Mouse (Mus musculus) urinary bladder, adult 18-20 months (tissue): ENCODE measurements around the gene Naaladl2.
"Not testable (repeated sequence)": the region's sequence is repeated elsewhere in the genome, so short reads cannot be mapped to it uniquely, and the experiment has no call there.

Source experiments
- DNase-seq, 2 experiments: peaks; one replicate each; pipeline ENCODE4 v3.0.0; 2022; ENCODE audit warnings: low spot score in 2 of 2, mixed read lengths in 2 of 2

Gene Naaladl2

DNA sequence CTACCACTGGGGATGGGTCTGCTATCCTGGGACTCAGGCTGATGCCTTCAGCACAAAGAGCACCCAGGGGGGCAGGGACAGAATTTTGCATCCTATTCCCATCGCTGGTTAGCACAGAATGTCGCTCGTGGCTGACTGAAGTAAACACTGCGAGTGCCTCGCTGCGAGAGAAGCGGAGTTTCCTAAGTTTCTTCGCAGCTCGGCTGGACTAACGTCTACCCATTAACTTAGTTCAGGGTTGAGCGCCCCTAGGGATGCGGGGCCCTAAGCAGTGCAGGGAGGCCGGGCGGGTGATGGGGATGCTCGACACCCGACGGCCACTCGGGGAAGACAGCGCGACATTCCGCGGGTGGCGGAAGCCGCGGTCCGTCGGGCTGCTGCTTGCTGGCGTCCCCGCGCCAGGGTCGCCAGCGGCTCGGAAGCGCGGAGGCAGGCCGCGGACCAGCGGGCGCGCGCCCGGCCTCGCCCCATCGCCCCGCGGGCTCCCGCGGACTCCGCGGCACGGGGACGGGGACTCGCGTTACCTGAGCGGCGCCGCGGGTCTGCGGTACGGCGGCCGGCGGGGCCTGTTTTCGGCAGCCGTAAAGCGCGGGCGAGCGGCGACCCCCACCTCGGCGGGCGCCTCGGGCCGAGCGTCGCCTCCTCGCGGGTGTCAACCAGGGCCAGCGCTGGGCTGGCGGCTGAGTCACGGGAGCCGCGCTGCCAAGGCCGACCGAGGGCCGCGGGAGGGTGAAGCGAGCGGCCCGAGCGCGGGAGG is at the start of gene Naaladl2:
Gene Naaladl2, minus strand, starts transcription at position 707 of the 757 bp plus-strand sequence.
- DNase-seq, result peak; percentile 35 to 57

GRCm38 (mm10) chr3:25151721-25152120 is 7.7 kb upstream of the Naaladl2 start:
- no peak for DNase-seq

- no peak for DNase-seq
These were observed 3.2 kb upstream of the Naaladl2 start for GRCm38 (mm10) chr3:25147271-25147670.

- DNase-seq, result no peak
These were observed 1.1 kb upstream of the Naaladl2 start for GRCm38 (mm10) chr3:25144961-25145697.

- no peak for DNase-seq
These were observed 950 bp downstream of the Naaladl2 start for GRCm38 (mm10) chr3:25143111-25143510.

- DNase-seq, result no peak
These were observed 12.2 kb downstream of the Naaladl2 start for GRCm38 (mm10) chr3:25131848-25132247.

- DNase-seq, result no peak
These were observed 16.2 kb downstream of the Naaladl2 start for GRCm38 (mm10) chr3:25127864-25128263.

- no peak for DNase-seq
These were observed 18.9 kb downstream of the Naaladl2 start for GRCm38 (mm10) chr3:25124919-25125846.

- DNase-seq, result no peak
These were observed 31.0 kb downstream of the Naaladl2 start for GRCm38 (mm10) chr3:25113107-25113506.

- no peak for DNase-seq
These were observed 35.1 kb downstream of the Naaladl2 start for GRCm38 (mm10) chr3:25108997-25109396.

- no peak for DNase-seq
These were observed 51.1 kb downstream of the Naaladl2 start for GRCm38 (mm10) chr3:25092986-25093385.

DNA sequence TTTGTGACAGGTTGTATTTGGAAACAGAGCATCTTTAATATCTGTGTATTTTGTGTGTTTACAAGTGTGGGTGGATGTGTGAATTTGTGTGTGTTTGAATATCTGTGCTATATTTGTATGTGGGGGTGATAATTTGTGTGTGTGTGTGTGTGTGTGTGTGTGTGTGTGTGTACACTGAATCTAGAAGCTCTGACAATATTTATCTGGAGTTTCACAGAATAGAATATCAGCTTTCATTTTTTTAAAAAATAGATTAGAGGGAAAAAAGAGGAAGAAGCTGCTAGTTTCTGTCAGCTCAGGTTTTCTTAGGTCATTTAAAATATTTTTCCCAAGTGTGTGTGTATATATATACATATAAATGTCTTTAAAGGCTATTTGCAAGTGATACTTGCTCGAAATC is 68.3 kb downstream of the Naaladl2 start:
- no peak for DNase-seq

DNA sequence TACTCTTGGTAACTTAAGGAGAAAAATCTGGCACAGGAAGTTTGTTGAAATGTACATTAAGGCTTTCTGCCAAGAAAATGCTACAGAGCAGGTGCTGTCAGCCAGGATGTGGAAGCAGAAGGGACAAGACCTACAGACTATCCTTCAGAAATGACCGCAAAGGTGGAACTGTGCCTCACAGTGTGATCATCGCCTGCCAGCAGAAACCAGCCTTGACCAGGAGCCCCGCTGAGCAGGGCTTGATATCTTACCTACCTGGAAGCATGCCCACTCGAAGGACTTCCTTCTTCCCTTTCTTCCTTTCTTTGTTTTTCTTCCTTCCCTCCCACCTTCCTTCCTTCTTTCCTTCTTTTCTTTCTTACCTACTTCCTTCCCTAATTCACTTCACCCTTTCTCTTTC is 69.8 kb downstream of the Naaladl2 start:
- no peak for DNase-seq

DNA sequence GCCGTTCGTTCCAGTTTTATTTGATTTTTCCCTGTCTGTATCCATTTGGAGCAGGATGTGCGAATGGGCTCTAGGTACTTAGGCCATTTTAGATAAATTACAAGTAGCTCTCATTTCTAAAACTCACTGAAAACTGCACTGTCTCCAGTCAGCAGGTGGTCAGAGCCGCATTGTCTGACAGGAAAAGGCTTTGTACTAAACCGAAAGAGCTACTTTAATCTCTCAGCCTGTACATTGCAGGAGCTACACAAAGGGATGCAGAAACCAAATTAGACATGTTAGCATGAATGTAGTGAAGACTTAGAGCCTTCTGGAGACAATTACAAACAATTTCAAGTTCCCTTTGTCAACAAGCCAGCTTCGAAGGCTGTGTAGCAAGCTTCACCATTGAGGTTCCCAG is 70.2 kb downstream of the Naaladl2 start:
- no peak for DNase-seq

GRCm38 (mm10) chr3:25063217-25063616 is 80.8 kb downstream of the Naaladl2 start:
- no peak for DNase-seq

DNA sequence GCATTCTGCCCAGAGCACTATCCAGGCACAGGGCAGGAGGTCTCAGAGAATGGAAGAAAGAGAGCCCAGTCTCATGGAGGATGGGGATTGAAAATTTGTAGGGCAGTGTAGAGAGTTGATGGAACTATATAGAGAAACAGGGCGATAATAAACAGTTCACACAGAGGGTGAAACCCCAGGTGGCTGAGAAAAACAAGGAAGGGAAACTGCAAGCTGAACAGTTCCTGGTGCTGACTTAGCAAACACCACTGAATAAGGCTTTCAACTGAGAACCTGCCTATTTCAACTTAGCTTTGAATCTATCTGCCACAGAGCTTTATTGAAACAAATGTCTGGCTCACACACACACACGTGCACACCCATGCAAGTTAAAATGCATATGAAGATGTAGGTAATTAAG is 91.1 kb downstream of the Naaladl2 start:
- DNase-seq, result no peak

DNA sequence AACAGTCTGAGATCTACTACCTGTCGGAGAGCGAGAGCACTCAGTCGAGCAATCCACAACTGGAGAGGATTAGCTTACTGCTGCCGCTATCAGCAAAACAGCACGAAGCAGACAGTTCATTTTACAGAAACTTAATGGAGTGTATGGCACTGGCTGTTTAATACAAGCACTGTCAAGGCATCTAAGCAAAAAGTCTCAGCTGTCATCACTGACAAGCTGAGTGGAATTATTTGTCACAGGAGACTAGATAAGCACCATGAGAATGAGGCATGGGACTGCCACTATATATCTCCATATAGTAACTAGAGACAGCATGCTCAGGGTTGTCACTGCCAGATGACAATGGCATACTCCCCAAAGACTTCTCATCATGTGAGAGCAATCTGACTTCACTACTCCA is 124.1 kb downstream of the Naaladl2 start:
- DNase-seq, result no peak

DNA sequence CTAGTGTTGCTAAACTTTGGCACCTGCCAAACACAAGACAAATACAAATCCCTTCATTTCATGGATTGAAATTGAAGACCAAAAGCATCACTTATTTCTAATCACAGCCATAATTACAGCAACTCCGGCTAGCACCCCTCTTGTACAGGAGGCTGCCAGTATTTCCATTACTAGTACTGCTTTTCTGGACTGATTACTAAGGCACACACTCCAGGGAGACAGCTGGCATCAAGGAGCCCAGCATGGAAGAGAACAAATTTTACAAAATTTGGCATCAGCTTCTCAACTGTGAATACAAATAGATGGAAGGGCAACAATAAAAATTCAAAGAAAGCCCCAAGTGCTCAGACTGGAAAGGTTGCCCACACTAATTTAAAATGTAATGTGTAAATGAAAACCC is 133.3 kb downstream of the Naaladl2 start:
- DNase-seq, result no peak

DNA sequence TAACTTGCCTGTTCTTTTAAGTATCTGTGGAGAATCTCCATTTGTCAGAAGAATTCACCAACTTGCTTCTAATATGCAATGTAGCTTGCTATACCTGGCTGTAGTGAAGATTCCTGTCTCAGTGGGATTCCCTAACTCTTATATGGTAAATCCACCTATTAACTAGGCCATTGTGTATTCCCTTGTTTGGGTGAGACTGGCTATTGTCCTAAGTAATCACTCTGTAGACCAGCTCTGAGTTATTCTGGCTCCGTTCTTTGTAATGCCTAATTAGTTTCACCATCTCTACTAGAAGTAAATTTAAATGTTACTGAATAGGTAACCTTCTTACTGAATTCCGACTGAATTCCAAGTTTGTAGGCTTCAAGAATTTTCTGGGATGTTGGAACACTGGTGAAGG is 137.3 kb downstream of the Naaladl2 start:
- not testable (repeated sequence) for DNase-seq

DNA sequence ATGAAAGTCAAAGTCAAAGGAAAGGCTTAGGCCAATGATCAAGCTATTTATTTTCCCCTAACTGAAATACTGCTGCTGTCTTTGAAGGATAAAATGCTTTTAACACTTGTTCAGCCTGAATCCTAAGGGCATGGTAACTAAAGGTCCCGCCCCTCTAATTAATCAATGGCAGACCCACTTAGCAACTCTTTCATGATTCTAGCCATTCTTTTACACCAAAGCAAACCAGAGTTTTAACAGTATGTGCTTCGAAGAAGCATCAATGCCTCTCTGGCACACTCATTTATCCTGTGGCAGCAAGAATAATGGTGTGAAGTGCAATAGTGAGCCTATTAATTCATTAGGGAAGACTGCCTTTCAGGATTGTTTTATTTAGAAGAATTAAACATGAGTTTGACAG is 151.5 kb downstream of the Naaladl2 start:
- DNase-seq, result no peak

- no peak for DNase-seq
These were observed 152.0 kb downstream of the Naaladl2 start for GRCm38 (mm10) chr3:24992078-24992477.

DNA sequence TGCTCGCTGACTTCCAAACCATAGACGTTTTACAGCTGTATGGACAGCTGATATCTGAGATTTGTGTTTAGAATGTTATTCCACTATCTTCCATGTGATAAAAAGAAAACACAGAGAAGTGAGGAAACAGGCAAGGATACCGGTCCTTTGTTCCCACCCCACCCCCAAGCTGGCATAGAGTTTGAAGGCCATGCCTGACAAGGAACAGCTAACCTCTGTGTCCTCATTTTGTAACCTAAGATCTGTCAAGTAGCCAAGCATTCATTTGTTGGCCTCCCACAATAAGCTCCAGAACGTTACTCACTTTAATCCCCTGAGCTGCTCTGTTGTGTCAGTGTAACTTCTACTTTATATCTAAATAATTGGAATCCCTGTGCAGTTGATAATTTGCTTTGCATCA is 161.9 kb downstream of the Naaladl2 start:
- no peak for DNase-seq
